Mouse (Mus musculus): Measurements from ENCODE around the gene Ksr2. TPM values are rescaled to one million over a fixed set of nuclear protein-coding genes. Genes with fewer than 3 reads are reported as not detected.
A peak's percentile ranks its signal among the peaks of the same experiment; 100 is the strongest.
"Not testable (repeated sequence)": the region's sequence is repeated elsewhere in the genome, so short reads cannot be mapped to it uniquely, and the experiment has no call there.

The Ksr2 gene
- polyA plus RNA-seq, 1 experiment from 2014 or later, result 0.81 TPM

DNA sequence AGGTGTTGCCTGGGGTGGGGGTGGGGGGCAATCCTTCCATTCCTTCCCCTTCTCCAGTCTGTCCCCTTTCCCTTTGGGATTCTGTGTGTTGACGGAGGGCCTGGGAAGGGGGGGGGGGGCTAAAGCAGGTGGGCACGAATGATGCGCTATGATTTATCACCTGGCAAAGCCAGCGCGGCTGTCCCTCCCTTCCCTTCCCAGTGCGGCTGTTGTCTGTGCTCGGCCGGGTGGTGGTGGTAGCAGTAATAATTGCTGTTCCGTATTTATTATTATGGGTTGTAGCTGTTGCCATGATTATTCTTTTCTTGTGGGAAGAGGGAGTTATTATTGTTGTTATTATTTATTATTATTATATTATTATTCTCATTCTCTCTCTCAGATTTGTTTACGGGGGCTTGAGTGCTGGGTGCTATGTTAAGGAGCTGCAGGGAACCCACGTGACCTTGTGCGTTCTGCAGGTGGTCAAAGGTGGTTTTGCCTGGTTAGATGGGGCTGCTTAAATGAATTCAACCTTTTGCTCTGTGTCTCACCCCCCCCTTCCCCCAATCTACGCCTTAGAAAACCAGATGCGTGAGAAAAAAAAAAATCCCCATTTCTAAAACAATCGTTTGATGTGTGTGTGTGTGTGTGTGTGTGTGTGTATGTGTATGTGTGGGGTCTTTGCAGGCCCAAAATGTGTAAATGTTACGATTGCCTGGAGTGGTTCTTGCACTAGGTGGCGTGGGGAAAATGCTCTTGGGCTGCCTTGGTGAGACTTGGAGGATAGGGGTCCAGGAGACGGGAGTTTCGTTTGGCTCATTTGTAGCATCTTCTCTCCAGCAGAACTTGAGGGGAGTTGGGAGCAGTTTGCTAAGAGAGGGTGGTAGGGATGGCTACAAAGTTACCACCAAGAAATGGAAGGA lies 1.5 kb downstream of the Ksr2 start:
- peak overlapping the region; percentile 60; the same call in 1 of the 2 replicates for H3K4me3 ChIP-seq (ENCODE audit: low read depth, low read length)
- ATAC-seq (ENCODE audit: low read depth) (no peak), DNase-seq (ENCODE audit: low spot score) (no peak)
- peaks cover 57% of the 10 kb centered on the region for H3K27me3 ChIP-seq (replicated peaks; ENCODE audit: control insufficient read depth, insufficient read depth, low read length)
- H3K4me1 ChIP-seq (ENCODE audit: control insufficient read depth, insufficient read depth, low read length), result no peaks in the 10 kb centered on the region; the same call in 1 of the 2 replicates
- H3K9ac ChIP-seq (ENCODE audit: low read depth, low read length), result no peak overlapping the region
- peak overlapping the region; percentile 90; the same call in 1 of the 2 replicates for H3K4me2 ChIP-seq (ENCODE audit: low read depth, low read length)
- H3K9me3 ChIP-seq (ENCODE audit: control insufficient read depth, low read length), result no peaks in the 10 kb centered on the region
- no peaks in the 10 kb centered on the region for H3K36me3 ChIP-seq (ENCODE audit: control insufficient read depth, insufficient read depth, low read length)
- 33% methylated on average over 15 of the region's 19 CpGs for WGBS
- H3K27ac ChIP-seq (replicated peaks; ENCODE audit: low read depth, low read length), result no peak overlapping the region

GRCm38 (mm10) chr5:117417442-117417841 lies 3.6 kb downstream of the Ksr2 start:
- 73% methylated on average over 2 of the region's 2 CpGs for WGBS

DNA sequence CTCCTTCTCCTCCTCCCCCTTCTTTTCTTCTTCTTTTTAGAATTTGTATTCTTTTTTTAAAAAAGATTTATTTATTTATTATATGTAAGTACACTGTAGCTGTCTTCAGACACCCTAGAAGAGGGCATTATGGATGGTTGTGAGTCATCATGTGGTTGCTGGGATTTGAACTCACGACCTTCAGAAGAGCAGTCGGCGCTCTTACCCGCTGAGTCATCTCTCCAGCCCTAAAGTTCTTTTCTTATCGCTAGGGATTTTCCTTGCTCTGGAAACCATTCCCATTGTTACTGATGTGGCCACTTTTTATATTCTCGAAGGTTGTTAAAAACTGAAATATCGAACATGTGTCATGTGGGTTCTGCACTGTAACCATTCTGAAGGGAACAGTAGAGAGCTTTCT lies 19.7 kb downstream of the Ksr2 start:
- not testable (repeated sequence) for H3K27me3 ChIP-seq (replicated peaks; ENCODE audit: control insufficient read depth, insufficient read depth, low read length); H3K4me2 ChIP-seq (ENCODE audit: low read depth, low read length); DNase-seq (ENCODE audit: low spot score); H3K4me3 ChIP-seq (ENCODE audit: low read depth, low read length); H3K9me3 ChIP-seq (ENCODE audit: control insufficient read depth, low read length); ATAC-seq (ENCODE audit: low read depth); H3K27ac ChIP-seq (replicated peaks; ENCODE audit: low read depth, low read length); H3K4me1 ChIP-seq (ENCODE audit: control insufficient read depth, insufficient read depth, low read length); H3K9ac ChIP-seq (ENCODE audit: low read depth, low read length); H3K36me3 ChIP-seq (ENCODE audit: control insufficient read depth, insufficient read depth, low read length)
- 87% methylated on average over 7 of the region's 7 CpGs for whole genome bisulfite sequencing

More at GRCm38 (mm10) chr5:117417442-117417841, 3.6 kb downstream of the Ksr2 start:
- H3K36me3 ChIP-seq (ENCODE audit: control insufficient read depth, insufficient read depth, low read length), result no peaks in the 10 kb centered on the region
- no peaks in the 10 kb centered on the region for H3K9me3 ChIP-seq (ENCODE audit: control insufficient read depth, low read length)
- no peak overlapping the region for H3K27ac ChIP-seq (replicated peaks; ENCODE audit: low read depth, low read length)
- no peak for ATAC-seq (ENCODE audit: low read depth)
- DNase-seq (ENCODE audit: low spot score), result no peak
- H3K9ac ChIP-seq (ENCODE audit: low read depth, low read length), result no peak overlapping the region
- no peaks in the 10 kb centered on the region; the same call in 1 of the 2 replicates for H3K4me1 ChIP-seq (ENCODE audit: control insufficient read depth, insufficient read depth, low read length)
- no peak overlapping the region for H3K4me3 ChIP-seq (ENCODE audit: low read depth, low read length)
- H3K27me3 ChIP-seq (replicated peaks; ENCODE audit: control insufficient read depth, insufficient read depth, low read length), result peaks cover 45% of the 10 kb centered on the region
- no peak overlapping the region for H3K4me2 ChIP-seq (ENCODE audit: low read depth, low read length)

DNA sequence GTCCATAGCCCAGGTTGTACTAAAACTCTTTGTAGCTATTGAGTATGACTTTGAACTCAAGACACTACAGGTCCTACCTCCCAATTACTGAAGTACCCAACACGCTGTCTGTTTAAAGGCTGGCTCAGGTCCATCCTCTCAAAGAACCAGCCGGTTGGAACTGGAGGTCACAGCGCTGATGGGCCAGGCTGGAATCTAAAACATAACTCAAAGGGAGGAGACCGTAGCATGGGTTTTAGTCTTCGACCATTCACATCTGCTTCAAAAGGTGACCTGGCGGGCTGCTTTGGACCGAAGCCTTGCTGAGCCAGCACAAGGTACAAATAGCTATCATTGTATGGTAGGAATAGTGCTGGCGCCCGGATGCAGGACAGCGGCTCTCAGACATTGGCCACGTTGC lies 26.5 kb downstream of the Ksr2 start:
- H3K27me3 ChIP-seq (replicated peaks; ENCODE audit: control insufficient read depth, insufficient read depth, low read length), result no peaks in the 10 kb centered on the region
- ATAC-seq (ENCODE audit: low read depth) (no peak), DNase-seq (ENCODE audit: low spot score) (no peak)
- no peak overlapping the region for H3K4me2 ChIP-seq (ENCODE audit: low read depth, low read length)
- H3K4me1 ChIP-seq (ENCODE audit: control insufficient read depth, insufficient read depth, low read length), result no peaks in the 10 kb centered on the region; the same call in 1 of the 2 replicates
- H3K9me3 ChIP-seq (ENCODE audit: control insufficient read depth, low read length), result no peaks in the 10 kb centered on the region
- no peaks in the 10 kb centered on the region for H3K36me3 ChIP-seq (ENCODE audit: control insufficient read depth, insufficient read depth, low read length)
- no peak overlapping the region for H3K27ac ChIP-seq (replicated peaks; ENCODE audit: low read depth, low read length)
- H3K4me3 ChIP-seq (ENCODE audit: low read depth, low read length), result no peak overlapping the region
- 93% methylated on average over 11 of the region's 11 CpGs for WGBS
- H3K9ac ChIP-seq (ENCODE audit: low read depth, low read length), result no peak overlapping the region

DNA sequence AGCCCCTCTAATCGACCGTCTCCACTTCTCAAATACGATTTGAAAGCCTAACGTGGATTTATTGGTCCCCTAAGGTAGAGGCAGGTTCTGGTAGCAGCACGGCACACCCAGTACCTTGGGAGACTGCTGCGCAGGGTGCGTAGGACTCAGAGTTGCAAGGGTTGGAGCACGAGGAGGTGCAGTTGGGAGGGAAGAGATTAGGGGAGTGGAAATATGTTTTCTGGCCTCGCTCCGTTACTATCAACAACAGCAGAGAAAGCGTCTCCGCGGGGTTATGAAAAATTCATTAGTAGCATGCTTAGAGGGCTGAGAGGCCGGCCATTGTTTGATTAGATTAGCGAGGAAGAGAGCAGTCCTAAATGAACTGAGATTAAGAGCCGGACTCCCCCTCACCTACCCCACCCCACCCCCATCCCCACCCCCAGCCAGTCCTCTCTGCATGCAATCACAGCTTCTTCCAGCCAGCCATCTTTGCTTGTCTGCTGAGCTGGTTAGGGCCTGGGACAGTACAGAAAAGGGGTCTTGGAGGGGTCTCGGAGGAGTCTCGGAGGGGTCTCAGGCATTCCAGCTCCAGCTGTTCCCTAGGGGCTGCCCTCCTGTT lies 27.5 kb downstream of the Ksr2 start:
- Histone ChIP-seq H3K4me1 (ENCODE audit: control insufficient read depth, insufficient read depth, low read length) (no peaks in the 10 kb centered on the region; the same call in 1 of the 2 replicates), H3K36me3 (ENCODE audit: control insufficient read depth, insufficient read depth, low read length) (no peaks in the 10 kb centered on the region), H3K27me3 (replicated peaks; ENCODE audit: control insufficient read depth, insufficient read depth, low read length) (no peaks in the 10 kb centered on the region), H3K27ac (replicated peaks; ENCODE audit: low read depth, low read length) (no peak overlapping the region), H3K9me3 (ENCODE audit: control insufficient read depth, low read length) (no peaks in the 10 kb centered on the region), H3K9ac (ENCODE audit: low read depth, low read length) (no peak overlapping the region), H3K4me2 (ENCODE audit: low read depth, low read length) (no peak overlapping the region), H3K4me3 (ENCODE audit: low read depth, low read length) (no peak overlapping the region)
- WGBS, result 42% methylated on average over 18 of the region's 18 CpGs
- DNase-seq (ENCODE audit: low spot score) (no peak), ATAC-seq (ENCODE audit: low read depth) (no peak)

DNA sequence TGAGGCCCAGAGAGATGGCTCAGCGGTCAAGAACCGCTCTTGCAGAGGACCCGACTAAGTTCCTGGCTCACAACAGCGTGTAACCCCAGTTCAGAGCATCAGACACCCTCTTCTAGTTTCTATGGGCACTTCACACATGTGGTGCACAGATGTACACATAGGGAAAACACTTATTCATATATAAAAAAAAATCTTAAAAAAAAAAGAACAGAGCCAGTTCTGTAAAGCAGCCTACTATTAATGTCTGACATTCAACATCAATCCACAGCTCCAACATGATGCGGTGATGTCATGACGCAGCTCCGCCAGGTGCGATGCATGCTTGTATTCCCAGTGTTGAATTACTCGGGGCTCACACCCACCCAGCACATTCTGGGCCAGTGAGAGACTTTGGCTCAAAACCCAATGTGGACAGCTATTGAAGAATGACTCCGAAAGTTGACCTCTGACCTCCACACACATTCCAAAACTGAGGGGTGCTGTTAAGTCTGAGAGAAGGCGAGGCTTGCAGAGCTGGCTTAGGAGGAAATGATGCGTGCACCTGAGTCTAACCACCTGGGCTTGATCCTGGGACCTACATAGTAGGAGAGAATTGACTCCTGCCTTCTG lies 28.5 kb downstream of the Ksr2 start:
- ATAC-seq (ENCODE audit: low read depth) (no peak; the same call in 1 of the 2 replicates), DNase-seq (ENCODE audit: low spot score) (peak; percentile 25)
- H3K9me3 ChIP-seq (ENCODE audit: control insufficient read depth, low read length), result no peaks in the 10 kb centered on the region
- H3K36me3 ChIP-seq (ENCODE audit: control insufficient read depth, insufficient read depth, low read length), result no peaks in the 10 kb centered on the region
- no peaks in the 10 kb centered on the region; the same call in 1 of the 2 replicates for H3K4me1 ChIP-seq (ENCODE audit: control insufficient read depth, insufficient read depth, low read length)
- 69% methylated on average over 12 of the region's 12 CpGs for WGBS
- no peak overlapping the region for H3K4me3 ChIP-seq (ENCODE audit: low read depth, low read length)
- no peak overlapping the region for H3K4me2 ChIP-seq (ENCODE audit: low read depth, low read length)
- no peak overlapping the region for H3K9ac ChIP-seq (ENCODE audit: low read depth, low read length)
- H3K27ac ChIP-seq (replicated peaks; ENCODE audit: low read depth, low read length), result no peak overlapping the region
- H3K27me3 ChIP-seq (replicated peaks; ENCODE audit: control insufficient read depth, insufficient read depth, low read length), result no peaks in the 10 kb centered on the region

DNA sequence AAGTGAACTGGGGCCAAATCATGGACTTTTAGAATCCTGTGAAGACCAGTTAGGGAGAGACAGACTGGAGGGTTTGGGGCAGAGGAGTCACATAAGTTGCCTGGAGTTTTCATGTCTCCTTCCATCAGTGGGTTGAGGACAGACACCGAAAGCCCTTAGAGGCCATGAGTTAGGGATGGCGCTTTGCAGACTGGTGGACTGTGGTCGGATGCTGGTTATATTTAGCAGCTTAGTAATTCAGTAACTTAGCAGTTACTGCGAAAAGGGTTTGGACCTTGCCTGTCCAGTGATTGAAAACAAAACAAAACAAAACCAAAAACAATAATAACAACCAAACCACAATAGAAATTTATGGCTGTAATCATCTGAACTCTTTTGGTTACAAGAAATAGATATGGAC lies 29.3 kb downstream of the Ksr2 start:
- WGBS, result 88% methylated on average over 4 of the region's 4 CpGs
- DNase-seq (ENCODE audit: low spot score), result no peak

GRCm38 (mm10) chr5:117443902-117444301 lies 30.1 kb downstream of the Ksr2 start:
- Histone ChIP-seq H3K27me3 (replicated peaks; ENCODE audit: control insufficient read depth, insufficient read depth, low read length) (no peaks in the 10 kb centered on the region), H3K36me3 (ENCODE audit: control insufficient read depth, insufficient read depth, low read length) (no peaks in the 10 kb centered on the region), H3K9ac (ENCODE audit: low read depth, low read length) (no peak overlapping the region), H3K4me2 (ENCODE audit: low read depth, low read length) (no peak overlapping the region), H3K4me1 (ENCODE audit: control insufficient read depth, insufficient read depth, low read length) (no peaks in the 10 kb centered on the region; the same call in 1 of the 2 replicates), H3K27ac (replicated peaks; ENCODE audit: low read depth, low read length) (no peak overlapping the region), H3K4me3 (ENCODE audit: low read depth, low read length) (no peak overlapping the region), H3K9me3 (ENCODE audit: control insufficient read depth, low read length) (no peaks in the 10 kb centered on the region)
- DNase-seq (ENCODE audit: low spot score) (no peak), ATAC-seq (ENCODE audit: low read depth) (no peak)
- 83% methylated on average over 6 of the region's 6 CpGs for WGBS

More for the DNA sequence above, 29.3 kb downstream of the Ksr2 start:
- Histone ChIP-seq H3K36me3 (ENCODE audit: control insufficient read depth, insufficient read depth, low read length) (no peaks in the 10 kb centered on the region), H3K4me2 (ENCODE audit: low read depth, low read length) (no peak overlapping the region), H3K9ac (ENCODE audit: low read depth, low read length) (no peak overlapping the region), H3K9me3 (ENCODE audit: control insufficient read depth, low read length) (no peaks in the 10 kb centered on the region), H3K27ac (replicated peaks; ENCODE audit: low read depth, low read length) (no peak overlapping the region), H3K4me3 (ENCODE audit: low read depth, low read length) (no peak overlapping the region), H3K4me1 (ENCODE audit: control insufficient read depth, insufficient read depth, low read length) (no peaks in the 10 kb centered on the region; the same call in 1 of the 2 replicates), H3K27me3 (replicated peaks; ENCODE audit: control insufficient read depth, insufficient read depth, low read length) (no peaks in the 10 kb centered on the region)
- ATAC-seq (ENCODE audit: low read depth), result no peak

Data from embryonic facial prominence, embryonic 14.5 days (tissue).